Mouse (Mus musculus) small intestine, adult 2 months (tissue): ENCODE results near the gene Zfp719. TPM values are rescaled to one million over a fixed set of nuclear protein-coding genes. Genes with fewer than 3 reads are reported as not detected.
A peak's percentile ranks its signal among the peaks of the same experiment; 100 is the strongest.

Experiments
- H3K27ac ChIP-seq: fragments of 200-500 bp; 2 replicates; pipeline ENCODE4 v1.5.1; 2012; ENCODE audit warnings: low read depth, low read length, control low read depth, inconsistent platforms; ENCODE audit not compliant: insufficient read depth
- H3K27me3 ChIP-seq: fragments of 200-500 bp; 2 replicates; pipeline ENCODE4 v1.6.1; 2012; ENCODE audit warnings: mild to moderate bottlenecking, moderate library complexity, low read length, inconsistent platforms; ENCODE audit not compliant: control insufficient read depth, insufficient read depth
- H3K36me3 ChIP-seq: fragments of 200-500 bp; 2 replicates; pipeline ENCODE4 v1.6.1; 2012; ENCODE audit warnings: mild to moderate bottlenecking, low read length, control low read depth, inconsistent platforms; ENCODE audit not compliant: control insufficient read depth, insufficient read depth
- H3K4me1 ChIP-seq: fragments of 200-500 bp; 2 replicates; pipeline ENCODE4 v1.6.1; 2012; ENCODE audit warnings: low read length, inconsistent platforms, mixed read lengths; ENCODE audit not compliant: control insufficient read depth, insufficient read depth, insufficient read length
- H3K4me3 ChIP-seq: fragments of 200-500 bp; 2 replicates; pipeline ENCODE4 v1.5.1; 2012; ENCODE audit warnings: low read depth, mild to moderate bottlenecking, control low read depth, inconsistent platforms, low read length, moderate library complexity
- CTCF ChIP-seq: fragments of 200-500 bp; IDR thresholded peaks from 2 replicates; pipeline ENCODE4 v1.5.1; 2012; ENCODE audit warnings: low read depth, mild to moderate bottlenecking, control low read depth, inconsistent platforms, low read length, moderate library complexity, mixed read lengths; ENCODE audit not compliant: insufficient replicate concordance, insufficient read length; ENCODE audit errors: extremely low read depth
- POLR2A ChIP-seq: fragments of 200-500 bp; IDR thresholded peaks from 2 replicates; pipeline ENCODE4 v1.6.1; 2012; ENCODE audit warnings: low read depth, mild to moderate bottlenecking, control low read depth, inconsistent platforms, low read length, moderate library complexity
- WGBS: fragments of 180-500 bp; shearing (Covaris S2); methylation state at CpG from one replicate; pipeline ENCODE4 v1.1.7; 2018; 5-methylcytosine and 5-hydroxymethylcytosine counted together
- polyA plus RNA-seq: library from polyadenylated mRNA; depleted of rRNA; stranded (reverse); fragments of >200 nt; gene quantifications from 2 replicates; pipeline ENCODE4 v1.2.3, GENCODE M21; 2012

Gene Zfp719
- polyA plus RNA-seq, 1 experiment = 0.91 TPM

DNA sequence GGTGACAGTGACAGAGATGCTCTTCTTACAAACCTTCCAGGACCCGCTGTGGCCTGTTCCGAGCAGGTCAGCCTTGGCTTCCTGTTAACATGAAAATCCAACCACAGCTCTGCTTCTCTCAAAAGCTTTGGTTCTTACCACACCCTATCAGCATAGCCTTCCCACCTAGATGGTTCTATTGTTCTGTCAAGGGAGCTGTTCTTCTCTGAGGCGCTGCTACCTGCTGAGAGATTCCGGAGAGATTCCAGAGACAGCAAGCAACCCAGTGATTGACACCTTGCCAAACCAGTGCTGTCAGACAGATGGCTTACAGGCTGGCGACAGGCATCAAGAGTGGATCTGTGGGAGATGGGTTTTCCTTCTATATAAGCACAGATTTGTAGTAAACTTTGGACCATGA is 31.7 kb upstream of the Zfp719 start:
- no peaks in the 10 kb centered on the region for H3K36me3 ChIP-seq
- no peaks in the 10 kb centered on the region for H3K4me1 ChIP-seq
- no peaks in the 10 kb centered on the region; the same call in 1 of the 2 replicates for H3K27me3 ChIP-seq
- 36% methylated on average over 5 of the region's 5 CpGs for WGBS
- H3K27ac ChIP-seq = no peak overlapping the region
- H3K4me3 ChIP-seq = no peak overlapping the region
- no peak for TF ChIP-seq CTCF
- TF ChIP-seq POLR2A = no peak

GRCm38 (mm10) chr7:43548206-43548605 is 31.2 kb upstream of the Zfp719 start:
- H3K36me3 ChIP-seq = no peaks in the 10 kb centered on the region
- 73% methylated on average over 4 of the region's 4 CpGs for WGBS
- H3K27ac ChIP-seq = no peak overlapping the region
- H3K4me1 ChIP-seq = no peaks in the 10 kb centered on the region
- no peak overlapping the region for H3K4me3 ChIP-seq
- no peaks in the 10 kb centered on the region; the same call in 1 of the 2 replicates for H3K27me3 ChIP-seq
- no peak for TF ChIP-seq POLR2A
- no peak for TF ChIP-seq CTCF

GRCm38 (mm10) chr7:43553153-43553552 is 26.3 kb upstream of the Zfp719 start:
- TF ChIP-seq CTCF (no peak), POLR2A (no peak)
- Histone ChIP-seq H3K36me3 (no peaks in the 10 kb centered on the region), H3K27ac (peak overlapping the region; percentile 59; the same call in 1 of the 2 replicates), H3K27me3 (no peaks in the 10 kb centered on the region), H3K4me1 (no peaks in the 10 kb centered on the region), H3K4me3 (no peak overlapping the region)
- WGBS = 79% methylated on average over 4 of the region's 4 CpGs

DNA sequence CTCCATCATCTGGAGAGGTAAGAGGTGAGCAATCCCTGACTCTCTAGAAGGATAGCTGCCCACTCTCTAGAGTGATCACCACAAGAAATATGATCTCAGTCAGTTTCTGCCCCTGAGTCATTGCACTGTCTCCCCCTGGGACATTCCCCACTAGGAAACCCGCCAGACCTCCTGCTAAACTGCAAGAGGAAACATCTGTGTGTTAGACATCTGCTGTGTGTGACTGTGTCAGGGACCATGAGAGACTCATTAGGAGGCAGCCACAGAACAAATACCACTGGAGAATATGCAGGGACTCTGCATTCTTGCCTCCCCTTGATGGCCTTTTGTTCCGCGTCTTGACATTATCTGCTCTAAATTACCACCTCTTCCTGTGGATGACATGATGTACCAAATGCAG is 24.9 kb upstream of the Zfp719 start:
- no peak overlapping the region for H3K27ac ChIP-seq
- no peaks in the 10 kb centered on the region for H3K4me1 ChIP-seq
- H3K36me3 ChIP-seq = no peaks in the 10 kb centered on the region
- H3K27me3 ChIP-seq = no peaks in the 10 kb centered on the region
- 50% methylated on average over 3 of the region's 3 CpGs for WGBS
- H3K4me3 ChIP-seq = no peak overlapping the region
- TF ChIP-seq POLR2A = no peak
- no peak for TF ChIP-seq CTCF

- Histone ChIP-seq H3K27ac (no peak overlapping the region), H3K4me3 (no peak overlapping the region), H3K4me1 (no peaks in the 10 kb centered on the region), H3K27me3 (no peaks in the 10 kb centered on the region), H3K36me3 (no peaks in the 10 kb centered on the region)
- WGBS = 85% methylated on average over 5 of the region's 5 CpGs
- no peak for TF ChIP-seq POLR2A
- no peak for TF ChIP-seq CTCF
Measured at GRCm38 (mm10) chr7:43555351-43555750, 24.1 kb upstream of the Zfp719 start.

GRCm38 (mm10) chr7:43556901-43557300 is 22.5 kb upstream of the Zfp719 start:
- no peaks in the 10 kb centered on the region for H3K4me1 ChIP-seq
- TF ChIP-seq CTCF (no peak), POLR2A (no peak)
- no peak overlapping the region for H3K4me3 ChIP-seq
- WGBS = 35% methylated on average over 1 of the region's 1 CpGs
- no peak overlapping the region for H3K27ac ChIP-seq
- H3K36me3 ChIP-seq = no peaks in the 10 kb centered on the region
- no peaks in the 10 kb centered on the region for H3K27me3 ChIP-seq

GRCm38 (mm10) chr7:43562006-43562633 is 17.3 kb upstream of the Zfp719 start, which contains the start of gene Zfp658:
TSS of gene Zfp658 (plus strand) at chr7:43562256.
- Histone ChIP-seq H3K4me1 (peaks cover 7% of the 10 kb centered on the region; the same call in 1 of the 2 replicates), H3K27ac (peak within 1 kb of the TSS; percentile 62), H3K27me3 (no peaks in the 10 kb centered on the region), H3K36me3 (no peaks in the 10 kb centered on the region), H3K4me3 (peak within 1 kb of the TSS; percentile 81)
- under 1% methylated on average over 27 of the region's 27 CpGs for WGBS
- peak; percentile 41; the same call in 1 of the 2 replicates for TF ChIP-seq POLR2A
- no peak for TF ChIP-seq CTCF
